Comparison of ENCODE assay signal across 8 mouse cellular contexts in the genomic region with DNA sequence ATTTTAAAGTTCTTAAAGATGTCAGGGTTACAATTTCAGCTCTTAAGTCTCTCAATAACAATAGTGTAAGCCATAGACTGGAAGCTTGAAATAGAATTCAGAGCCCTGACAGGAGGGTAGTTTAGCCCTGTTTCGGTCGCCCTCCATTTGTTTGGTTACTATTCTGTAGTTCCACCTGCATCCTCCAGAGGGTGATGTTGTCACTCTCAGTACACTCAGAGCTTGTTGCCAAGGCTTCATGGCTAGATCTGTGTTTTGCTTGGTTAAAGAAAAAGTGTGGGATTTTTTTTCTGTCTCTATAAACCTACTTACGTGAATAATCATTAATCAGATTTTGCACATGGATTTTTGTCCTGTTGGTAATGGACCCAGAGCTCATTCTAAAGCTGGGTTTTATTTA. TPM values are rescaled to one million over a fixed set of nuclear protein-coding genes. Genes with fewer than 3 reads are reported as not detected.
DNase-seq lines count a peak whose midpoint lies in the region; ATAC-seq and TF ChIP-seq lines count a peak whose summit lies in the region.

No protein-coding gene starts in this region.

- no peaks in the 10 kb centered on the region for H3K79me2 ChIP-seq in myocyte (ENCODE audit: control insufficient read depth, insufficient read depth)

- peaks cover 10% of the 10 kb centered on the region for H3K4me1 ChIP-seq in thymus, adult 2 months (replicated peaks; ENCODE audit: control insufficient read depth, insufficient read depth, low read length)
- 0 out of 2 replicates have a peak, but pooled peaks cover 6% of the 10 kb centered on the region for H3K4me1 ChIP-seq in forebrain, postnatal 0 days (ENCODE audit: insufficient read depth)
- H3K4me1 ChIP-seq in intestine, postnatal 0 days (replicated peaks; ENCODE audit: control insufficient read depth, insufficient read depth, low read length), result no peaks in the 10 kb centered on the region
- no peaks in the 10 kb centered on the region for H3K4me1 ChIP-seq in limb, embryonic 11.5 days (ENCODE audit: control insufficient read depth, insufficient read depth, low read length)

- peak; percentile 65 for DNase-seq in thymus, adult 2 months
- no peak for DNase-seq in thymus, adult 18-20 months
- DNase-seq in brain, embryonic 14.5 days (ENCODE audit: low read depth), result peak; percentile 82
- peak; percentile 85 for DNase-seq in forebrain, postnatal 0 days
- peak; percentile 60 for DNase-seq in limb, embryonic 11.5 days (ENCODE audit: low spot score)
- DNase-seq in yolk sac, embryonic 10.5 days (ENCODE audit: low spot score), result peak; percentile 37

- no peaks in the 10 kb centered on the region for H3K9me3 ChIP-seq in forebrain, postnatal 0 days (ENCODE audit: low read length)
- no peaks in the 10 kb centered on the region; the same call in 1 of the 2 replicates for H3K9me3 ChIP-seq in intestine, postnatal 0 days (ENCODE audit: control insufficient read depth)
- no peaks in the 10 kb centered on the region for H3K9me3 ChIP-seq in limb, embryonic 11.5 days (ENCODE audit: control insufficient read depth, low read length)

- no peak overlapping the region for H3ac ChIP-seq in myocyte (ENCODE audit: control insufficient read depth, insufficient read length)

- no peak overlapping the region for H3K27ac ChIP-seq in thymus, adult 2 months (ENCODE audit: control insufficient read depth, insufficient read depth, low read length)
- no peak overlapping the region for H3K27ac ChIP-seq in forebrain, postnatal 0 days (ENCODE audit: low read depth, low read length)
- H3K27ac ChIP-seq in intestine, postnatal 0 days (ENCODE audit: low read depth, low read length), result no peak overlapping the region
- H3K27ac ChIP-seq in limb, embryonic 11.5 days (replicated peaks; ENCODE audit: low read depth, low read length), result no peak overlapping the region

- no peak for TF ChIP-seq CTCF in thymus, adult 2 months (IDR thresholded peaks at IDR 0.05; ENCODE audit: borderline replicate concordance, control insufficient read depth, extremely low read depth, insufficient read depth, low read length, poor library complexity)
- peak; percentile 80; the same call in 1 of the 2 replicates for TF ChIP-seq CTCF in brain, embryonic 14.5 days (IDR thresholded peaks at IDR 0.05; ENCODE audit: borderline replicate concordance, extremely low read depth, insufficient read depth, insufficient read length)
- TF ChIP-seq CTCF in forebrain, postnatal 0 days (IDR thresholded peaks at IDR 0.05; ENCODE audit: low read depth), result peak; percentile 89
- peak; percentile 95 for TF ChIP-seq CTCF in intestine, postnatal 0 days (IDR thresholded peaks at IDR 0.05; ENCODE audit: low read depth)

- no peak overlapping the region for H3K4me2 ChIP-seq in forebrain, postnatal 0 days (ENCODE audit: low read depth)
- no peak overlapping the region for H3K4me2 ChIP-seq in intestine, postnatal 0 days (replicated peaks; ENCODE audit: low read depth)
- H3K4me2 ChIP-seq in limb, embryonic 11.5 days (ENCODE audit: low read depth, severe bottlenecking), result no peak overlapping the region
- peak overlapping the region; percentile 6 for H3K4me2 ChIP-seq in myocyte (ENCODE audit: low read depth)

- no peak overlapping the region for H3K9ac ChIP-seq in forebrain, postnatal 0 days
- H3K9ac ChIP-seq in intestine, postnatal 0 days (ENCODE audit: low read depth, low read length), result no peak overlapping the region
- no peak overlapping the region for H3K9ac ChIP-seq in limb, embryonic 11.5 days (ENCODE audit: low read length)

- no peak overlapping the region for H3K4me3 ChIP-seq in thymus, adult 2 months (ENCODE audit: control insufficient read depth, insufficient read depth, low read length)
- no peak overlapping the region for H3K4me3 ChIP-seq in forebrain, postnatal 0 days (ENCODE audit: low read depth, low read length)
- H3K4me3 ChIP-seq in intestine, postnatal 0 days (ENCODE audit: low read depth, low read length), result no peak overlapping the region
- H3K4me3 ChIP-seq in limb, embryonic 11.5 days (ENCODE audit: low read depth, low read length), result no peak overlapping the region
- no peak overlapping the region for H3K4me3 ChIP-seq in myocyte

- ATAC-seq in forebrain, postnatal 0 days, result peak; percentile 66; the same call in 1 of the 2 replicates
- peak; percentile 37; the same call in 1 of the 2 replicates for ATAC-seq in intestine, postnatal 0 days
- ATAC-seq in limb, embryonic 11.5 days (ENCODE audit: insufficient number of reproducible peaks, low FRiP score, low TSS enrichment, low read depth), result no peak

- no peaks in the 10 kb centered on the region for H3K36me3 ChIP-seq in thymus, adult 2 months (ENCODE audit: control insufficient read depth, insufficient read depth, low read length)
- peaks cover 13% of the 10 kb centered on the region for H3K36me3 ChIP-seq in forebrain, postnatal 0 days (ENCODE audit: insufficient read depth)
- H3K36me3 ChIP-seq in intestine, postnatal 0 days (ENCODE audit: control insufficient read depth, insufficient read depth), result peaks cover 19% of the 10 kb centered on the region; the same call in 1 of the 2 replicates
- H3K36me3 ChIP-seq in limb, embryonic 11.5 days (ENCODE audit: control insufficient read depth, insufficient read depth, low read length), result no peaks in the 10 kb centered on the region; the same call in 1 of the 2 replicates
- H3K36me3 ChIP-seq in myocyte (ENCODE audit: control insufficient read depth, insufficient read depth), result no peaks in the 10 kb centered on the region

- 25% methylated on average over 3 of the region's 3 CpGs for WGBS in thymus, adult 2 months
- WGBS in forebrain, postnatal 0 days, result 25% methylated on average over 3 of the region's 3 CpGs
- WGBS in intestine, postnatal 0 days, result 28% methylated on average over 3 of the region's 3 CpGs
- WGBS in limb, embryonic 11.5 days, result 32% methylated on average over 3 of the region's 3 CpGs

- H3K27me3 ChIP-seq in thymus, adult 2 months (ENCODE audit: control insufficient read depth, insufficient read depth, low read length), result no peaks in the 10 kb centered on the region
- no peaks in the 10 kb centered on the region for H3K27me3 ChIP-seq in forebrain, postnatal 0 days (ENCODE audit: insufficient read depth, low read length)
- H3K27me3 ChIP-seq in intestine, postnatal 0 days (replicated peaks; ENCODE audit: control insufficient read depth, insufficient read depth, low read length), result no peaks in the 10 kb centered on the region
- no peaks in the 10 kb centered on the region for H3K27me3 ChIP-seq in limb, embryonic 11.5 days (ENCODE audit: control insufficient read depth, insufficient read depth, low read length)
- H3K27me3 ChIP-seq in myocyte (ENCODE audit: control insufficient read depth, insufficient read depth, insufficient read length), result no peaks in the 10 kb centered on the region

- no peak for TF ChIP-seq POLR2A in thymus, adult 2 months (IDR thresholded peaks at IDR 0.05; ENCODE audit: control insufficient read depth, extremely low read depth, insufficient read depth, low read length, poor library complexity)
- TF ChIP-seq POLR2A in brain, embryonic 14.5 days (IDR thresholded peaks at IDR 0.05; ENCODE audit: borderline replicate concordance, extremely low read depth, insufficient read depth, insufficient read length, poor library complexity, severe bottlenecking), result no peak
- TF ChIP-seq POLR2A in myocyte (IDR thresholded peaks at IDR 0.05; ENCODE audit: insufficient read length, low read depth), result no peak

TF ChIP-seq in myocyte, 11 proteins besides CTCF, POLR2A, EP300 and RAD21:
- TF ChIP-seq TCF12 (IDR thresholded peaks at IDR 0.05; ENCODE audit: insufficient read depth, poor library complexity, severe bottlenecking) (no peak), USF1 (IDR thresholded peaks at IDR 0.05; ENCODE audit: low read depth) (no peak)

RNA-seq across cellular contexts. Expression of gene Efhc1, which starts 12.4 kb away (rescaled TPM):
- polyA plus RNA-seq in thymus, adult 2 months (2012; rRNA removed), result 0.55 and 2.6 TPM in 2 replicates
- polyA plus RNA-seq in brain, embryonic 14.5 days (2012; rRNA removed), result 2.3 and 2.7 TPM in 2 replicates
- 3.0 and 7.6 TPM in 2 replicates for total RNA-seq in forebrain, postnatal 0 days (2014; rRNA removed)
- 2.2 and 3.1 TPM in 2 replicates for polyA plus RNA-seq in forebrain, postnatal 0 days (2015; fragmentation: Nextera tagmentation; extraction: Ambion mirVana)
- polyA plus RNA-seq in intestine, postnatal 0 days (2015; fragmentation: Nextera tagmentation; extraction: Ambion mirVana), result 0.69 and 0.98 TPM in 2 replicates
- 1.2 and 2.0 TPM in 2 replicates for polyA plus RNA-seq in limb, embryonic 11.5 days (2014; fragmentation: Nextera tagmentation; extraction: Ambion mirVana)
- 0.13 TPM for polyA plus RNA-seq in myocyte (2012; fragmentation: generic; extraction: Trizol)

RNA-seq across cellular contexts. Expression of gene Paqr8, which starts 48.6 kb away (rescaled TPM):
- polyA plus RNA-seq in thymus, adult 2 months (2012; rRNA removed), result 9.6 and 10.6 TPM in 2 replicates
- polyA plus RNA-seq in brain, embryonic 14.5 days (2012; rRNA removed), result 22.8 and 30.7 TPM in 2 replicates
- total RNA-seq in forebrain, postnatal 0 days (2014; rRNA removed), result 45.5 and 55.9 TPM in 2 replicates
- 14.9 and 25.8 TPM in 2 replicates for polyA plus RNA-seq in forebrain, postnatal 0 days (2015; fragmentation: Nextera tagmentation; extraction: Ambion mirVana)
- 2.9 and 3.1 TPM in 2 replicates for polyA plus RNA-seq in intestine, postnatal 0 days (2015; fragmentation: Nextera tagmentation; extraction: Ambion mirVana)
- polyA plus RNA-seq in limb, embryonic 11.5 days (2014; fragmentation: Nextera tagmentation; extraction: Ambion mirVana), result 3.9 and 4.8 TPM in 2 replicates
- polyA plus RNA-seq in myocyte (2012; fragmentation: generic; extraction: Trizol), result 0.96 TPM

Comparison
In these comparisons a context has a peak if more than half of its experiments do, and no peak if none do; other contexts are left out.
1. DNase-seq: peak in thymus, adult 2 months (single experiment), brain, embryonic 14.5 days (single experiment), forebrain, postnatal 0 days (single experiment), limb, embryonic 11.5 days (single experiment) and yolk sac, embryonic 10.5 days (single experiment); none in thymus, adult 18-20 months (0 of 2).